Mouse (Mus musculus) neutrophil, adult 5-6 weeks (primary cell): ENCODE data around the gene Tbc1d8. TPM values are rescaled to one million over a fixed set of nuclear protein-coding genes. Genes with fewer than 3 reads are reported as not detected.
A peak's percentile ranks its signal among the peaks of the same experiment; 100 is the strongest.

Experiments
- ATAC-seq: fragments of 151-379, 151-347 bp; 2 replicates; pipeline ENCODE4 v1.8.0; 2017; ENCODE audit warnings: mild to moderate bottlenecking, moderate TSS enrichment; ENCODE audit not compliant: insufficient number of reproducible peaks, poor library complexity, low FRiP score, severe bottlenecking; ENCODE audit errors: extremely low read depth
- total RNA-seq: library from RNA; stranded (forward); fragments of 200-1000 nt; gene quantifications from 2 replicates; pipeline ENCODE4 v1.2.3, GENCODE M21; 2017

Gene Tbc1d8
- total RNA-seq, 1 experiment from 2014 or later = 13.3 TPM

- ATAC-seq = no peak
Measured at GRCm38 (mm10) chr1:39376121-39376520, 102.4 kb downstream of the Tbc1d8 start.

GRCm38 (mm10) chr1:39374231-39374809, 104.2 kb downstream of the Tbc1d8 start:
- ATAC-seq = no peak

GRCm38 (mm10) chr1:39373378-39373777, 105.2 kb downstream of the Tbc1d8 start:
- no peak for ATAC-seq

- ATAC-seq = no peak
Measured at GRCm38 (mm10) chr1:39372220-39372843, 106.2 kb downstream of the Tbc1d8 start.

- ATAC-seq = no peak
Measured at GRCm38 (mm10) chr1:39370431-39370830, 108.1 kb downstream of the Tbc1d8 start.

GRCm38 (mm10) chr1:39368267-39368841, 110.2 kb downstream of the Tbc1d8 start:
- no peak for ATAC-seq

GRCm38 (mm10) chr1:39367601-39368266, 110.8 kb downstream of the Tbc1d8 start, which contains the start of gene Rpl31:
Gene Rpl31, plus strand, starts transcription at chr1:39367842.
- ATAC-seq = peak; percentile 100

- no peak for ATAC-seq
Measured at GRCm38 (mm10) chr1:39367045-39367444, 111.5 kb downstream of the Tbc1d8 start.

GRCm38 (mm10) chr1:39365562-39365961, 113.0 kb downstream of the Tbc1d8 start:
- no peak for ATAC-seq

- ATAC-seq = no peak
Measured at GRCm38 (mm10) chr1:39362515-39362893, 116.1 kb downstream of the Tbc1d8 start.

GRCm38 (mm10) chr1:39361754-39362514, 116.6 kb downstream of the Tbc1d8 start:
- no peak for ATAC-seq

- no peak for ATAC-seq
Measured at GRCm38 (mm10) chr1:39349427-39349826, 129.1 kb downstream of the Tbc1d8 start.

GRCm38 (mm10) chr1:39349001-39349400, 129.6 kb downstream of the Tbc1d8 start:
- no peak for ATAC-seq

- ATAC-seq = no peak
Measured at GRCm38 (mm10) chr1:39344981-39345600, 133.5 kb downstream of the Tbc1d8 start.

- no peak for ATAC-seq
Measured at GRCm38 (mm10) chr1:39343242-39343641, 135.3 kb downstream of the Tbc1d8 start.

GRCm38 (mm10) chr1:39341807-39342206, 136.7 kb downstream of the Tbc1d8 start:
- no peak for ATAC-seq

GRCm38 (mm10) chr1:39340647-39341046, 137.9 kb downstream of the Tbc1d8 start:
- 0 out of 2 replicates have a peak, but pooled peaks have one; percentile 40 for ATAC-seq

GRCm38 (mm10) chr1:39340156-39340555, 138.4 kb downstream of the Tbc1d8 start:
- no peak for ATAC-seq

GRCm38 (mm10) chr1:39339455-39339854, 139.1 kb downstream of the Tbc1d8 start:
- no peak for ATAC-seq
